Mouse (Mus musculus): Measurements from ENCODE around the gene Pgap2. TPM values are rescaled to one million over a fixed set of nuclear protein-coding genes. Genes with fewer than 3 reads are reported as not detected.

The Pgap2 gene
- polyA plus RNA-seq, 1 experiment from 2014 or later, result 61.3 TPM

DNA sequence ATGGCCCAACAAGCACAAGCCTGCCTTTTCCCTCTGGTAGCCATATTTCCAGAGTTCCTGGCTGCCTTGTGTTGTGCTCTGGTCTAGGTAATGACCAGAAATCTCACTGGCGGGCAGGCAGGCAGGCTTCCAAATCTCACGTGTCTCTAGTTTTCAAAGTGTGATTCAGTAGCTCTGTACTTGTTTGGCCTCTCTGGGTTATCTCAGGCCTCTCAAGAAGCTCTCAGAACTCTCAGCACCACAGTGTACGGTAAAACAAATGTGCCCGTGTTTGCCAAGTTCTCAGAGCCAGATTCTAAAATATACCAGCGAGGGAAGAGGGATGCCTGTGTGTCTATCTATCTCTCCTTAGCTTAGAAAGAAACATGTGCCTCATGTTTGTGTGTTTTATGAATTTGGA is 72.3 kb downstream of the Pgap2 start:
- WGBS, result 85% methylated on average over 5 of the region's 5 CpGs
- Histone ChIP-seq H3K9me3 (no peaks in the 10 kb centered on the region), H3K36me3 (replicated peaks) (no peaks in the 10 kb centered on the region), H3K27ac (replicated peaks) (no peak overlapping the region), H3K27me3 (replicated peaks; ENCODE audit: low read depth, poor library complexity, severe bottlenecking) (no peaks in the 10 kb centered on the region), H3K4me3 (no peak overlapping the region), H3K4me1 (no peaks in the 10 kb centered on the region)
- no peak for DNase-seq (ENCODE audit: low spot score)

Other genes with a start within 250 kb of the Pgap2 start
- gene Il18bp, start 191.5 kb upstream of the Pgap2 start, polyA plus RNA-seq (2016; fragmentation: Nextera tagmentation; extraction: Ambion mirVana), result 3.0 and 3.4 TPM in 2 replicates
- 28.4 and 30.9 TPM in 2 replicates for gene Rnf121, start 144.7 kb upstream of the Pgap2 start, polyA plus RNA-seq (2016; fragmentation: Nextera tagmentation; extraction: Ambion mirVana)
- gene Xndc1, start 144.7 kb upstream of the Pgap2 start, polyA plus RNA-seq (2016; fragmentation: Nextera tagmentation; extraction: Ambion mirVana), result 43.3 and 44.5 TPM in 2 replicates
- gene Xntrpc, start 144.5 kb upstream of the Pgap2 start, polyA plus RNA-seq (2016; fragmentation: Nextera tagmentation; extraction: Ambion mirVana), result 2.5 and 2.6 TPM in 2 replicates
- 0.17 TPM in 1 of 2 replicates, not detected in the other for gene Trpc2, start 127.1 kb upstream of the Pgap2 start, polyA plus RNA-seq (2016; fragmentation: Nextera tagmentation; extraction: Ambion mirVana)
- 1.1 TPM in 2 replicates for gene Art1, start 108.5 kb upstream of the Pgap2 start, polyA plus RNA-seq (2016; fragmentation: Nextera tagmentation; extraction: Ambion mirVana)
- gene Art5, start 100.7 kb upstream of the Pgap2 start, polyA plus RNA-seq (2016; fragmentation: Nextera tagmentation; extraction: Ambion mirVana), result 2.6 and 3.0 TPM in 2 replicates
- gene Chrna10, start 93.4 kb upstream of the Pgap2 start, polyA plus RNA-seq (2016; fragmentation: Nextera tagmentation; extraction: Ambion mirVana), result not detected in 2 replicates
- 48.2 and 50.6 TPM in 2 replicates for gene Nup98, start within 50 bp of the Pgap2 start, polyA plus RNA-seq (2016; fragmentation: Nextera tagmentation; extraction: Ambion mirVana)
- 42.5 and 48.4 TPM in 2 replicates for gene Rhog, start 45.8 kb downstream of the Pgap2 start, polyA plus RNA-seq (2016; fragmentation: Nextera tagmentation; extraction: Ambion mirVana)
- gene Stim1, start 57.6 kb downstream of the Pgap2 start, polyA plus RNA-seq (2016; fragmentation: Nextera tagmentation; extraction: Ambion mirVana), result 13.0 and 14.6 TPM in 2 replicates
- gene Rrm1, start 231.5 kb downstream of the Pgap2 start, polyA plus RNA-seq (2016; fragmentation: Nextera tagmentation; extraction: Ambion mirVana), result 267 and 280 TPM in 2 replicates